Mouse (Mus musculus): ENCODE data around the gene Kmt2c. TPM values are rescaled to one million over a fixed set of nuclear protein-coding genes. Genes with fewer than 3 reads are reported as not detected.

Kmt2c gene
- polyA plus RNA-seq, 1 experiment from 2014 or later, result 18.7 TPM

- WGBS, result 69% methylated on average over 3 of the region's 3 CpGs
- no peak for ATAC-seq (ENCODE audit: insufficient read depth, low FRiP score, low TSS enrichment)
Observed at GRCm38 (mm10) chr5:25296830-25297229, 201.8 kb downstream of the Kmt2c start.

DNA sequence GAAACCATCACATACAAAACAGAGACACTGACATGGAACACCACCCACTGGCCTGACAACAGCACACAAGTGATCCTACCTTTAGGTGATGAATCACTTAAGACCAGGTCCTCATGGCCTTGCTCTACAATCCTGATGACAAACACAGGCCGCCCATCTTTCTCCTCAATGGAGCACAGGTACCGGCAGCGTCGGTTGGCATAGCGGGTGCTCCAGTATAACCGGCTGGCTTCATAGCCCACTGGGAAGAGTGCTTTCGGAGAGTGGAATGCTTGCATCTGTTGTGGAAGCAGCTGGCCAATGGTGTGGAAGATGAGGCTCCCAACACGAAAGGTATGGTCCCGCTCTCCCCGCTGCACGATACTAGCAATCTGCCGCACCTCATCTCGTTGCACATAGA is 214.6 kb downstream of the Kmt2c start:
- Histone ChIP-seq H3K4me2 (ENCODE audit: low read depth) (no peak overlapping the region), H3K9ac (ENCODE audit: low read length) (no peak overlapping the region), H3K36me3 (ENCODE audit: control insufficient read depth, insufficient read depth, low read length) (peaks cover 6% of the 10 kb centered on the region), H3K9me3 (ENCODE audit: control insufficient read depth, low read length) (no peaks in the 10 kb centered on the region), H3K27me3 (ENCODE audit: control insufficient read depth, insufficient read depth, low read length) (no peaks in the 10 kb centered on the region), H3K27ac (ENCODE audit: low read depth, low read length) (no peak overlapping the region), H3K4me3 (ENCODE audit: low read depth, low read length) (no peak overlapping the region), H3K4me1 (ENCODE audit: control insufficient read depth, insufficient read depth, low read length) (no peaks in the 10 kb centered on the region)
- 97% methylated on average over 13 of the region's 13 CpGs for WGBS
- no peak for ATAC-seq (ENCODE audit: insufficient read depth, low FRiP score, low TSS enrichment)
- no peak for DNase-seq (ENCODE audit: low spot score)

More at GRCm38 (mm10) chr5:25296830-25297229, 201.8 kb downstream of the Kmt2c start:
- no peak overlapping the region for H3K4me2 ChIP-seq (ENCODE audit: low read depth)
- H3K9me3 ChIP-seq (ENCODE audit: control insufficient read depth, low read length), result no peaks in the 10 kb centered on the region
- no peak overlapping the region for H3K27ac ChIP-seq (ENCODE audit: low read depth, low read length)
- DNase-seq (ENCODE audit: low spot score), result no peak
- H3K9ac ChIP-seq (ENCODE audit: low read length), result no peak overlapping the region
- H3K27me3 ChIP-seq (ENCODE audit: control insufficient read depth, insufficient read depth, low read length), result no peaks in the 10 kb centered on the region
- H3K4me3 ChIP-seq (ENCODE audit: low read depth, low read length), result no peak overlapping the region
- no peaks in the 10 kb centered on the region for H3K4me1 ChIP-seq (ENCODE audit: control insufficient read depth, insufficient read depth, low read length)
- peaks cover 9% of the 10 kb centered on the region for H3K36me3 ChIP-seq (ENCODE audit: control insufficient read depth, insufficient read depth, low read length)

DNA sequence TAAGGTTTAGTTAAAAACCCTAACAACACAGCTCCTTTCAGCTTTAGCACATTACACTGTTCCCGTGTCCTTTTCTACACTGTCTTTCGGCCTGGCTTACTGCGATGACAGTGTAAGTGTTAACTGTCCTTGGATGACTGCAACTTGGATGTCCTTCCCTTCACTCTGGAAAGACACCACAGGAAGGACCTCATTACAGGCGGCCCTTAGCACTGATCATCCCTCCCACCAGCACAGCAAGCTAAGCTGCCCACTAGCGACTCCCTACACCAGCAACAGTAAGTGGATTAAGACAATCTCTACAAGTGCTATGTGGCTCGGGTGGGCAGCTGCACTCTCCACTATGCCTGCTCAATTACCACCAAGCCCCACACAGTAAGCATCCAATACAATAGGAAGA is 222.2 kb downstream of the Kmt2c start:
- Histone ChIP-seq H3K27me3 (ENCODE audit: control insufficient read depth, insufficient read depth, low read length) (no peaks in the 10 kb centered on the region), H3K9me3 (ENCODE audit: control insufficient read depth, low read length) (no peaks in the 10 kb centered on the region), H3K9ac (ENCODE audit: low read length) (no peak overlapping the region), H3K4me3 (ENCODE audit: low read depth, low read length) (no peak overlapping the region), H3K4me2 (ENCODE audit: low read depth) (no peak overlapping the region), H3K4me1 (ENCODE audit: control insufficient read depth, insufficient read depth, low read length) (no peaks in the 10 kb centered on the region), H3K36me3 (ENCODE audit: control insufficient read depth, insufficient read depth, low read length) (peaks cover 16% of the 10 kb centered on the region), H3K27ac (ENCODE audit: low read depth, low read length) (no peak overlapping the region)
- DNase-seq (ENCODE audit: low spot score) (no peak), ATAC-seq (ENCODE audit: insufficient read depth, low FRiP score, low TSS enrichment) (no peak)
- WGBS, result 86% methylated on average over 6 of the region's 6 CpGs

DNA sequence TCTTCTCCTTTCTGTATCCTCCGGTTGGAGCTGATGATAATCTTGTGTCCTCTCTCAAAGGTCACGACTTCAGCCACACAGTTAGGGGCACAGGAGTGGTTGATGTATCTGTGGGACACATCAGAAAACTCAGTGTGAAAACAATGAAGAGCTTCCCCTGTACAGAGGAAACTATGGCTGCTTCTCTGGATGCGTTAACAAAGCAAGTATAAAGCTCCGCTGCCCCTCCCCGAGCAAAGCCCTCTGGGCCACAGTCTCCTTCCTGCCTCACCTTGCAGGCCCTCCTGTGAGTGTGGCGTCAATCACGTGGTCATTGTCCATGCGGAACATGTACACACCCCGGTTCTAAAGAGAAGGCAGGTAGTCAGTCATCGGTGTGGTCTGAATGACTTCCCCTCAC is 223.0 kb downstream of the Kmt2c start:
- ATAC-seq (ENCODE audit: insufficient read depth, low FRiP score, low TSS enrichment) (no peak), DNase-seq (ENCODE audit: low spot score) (no peak)
- H3K4me3 ChIP-seq (ENCODE audit: low read depth, low read length), result no peak overlapping the region
- H3K9ac ChIP-seq (ENCODE audit: low read length), result no peak overlapping the region
- no peak overlapping the region for H3K4me2 ChIP-seq (ENCODE audit: low read depth)
- H3K27me3 ChIP-seq (ENCODE audit: control insufficient read depth, insufficient read depth, low read length), result no peaks in the 10 kb centered on the region
- WGBS, result 92% methylated on average over 10 of the region's 10 CpGs
- peaks cover 12% of the 10 kb centered on the region for H3K36me3 ChIP-seq (ENCODE audit: control insufficient read depth, insufficient read depth, low read length)
- no peaks in the 10 kb centered on the region for H3K4me1 ChIP-seq (ENCODE audit: control insufficient read depth, insufficient read depth, low read length)
- H3K27ac ChIP-seq (ENCODE audit: low read depth, low read length), result no peak overlapping the region
- H3K9me3 ChIP-seq (ENCODE audit: control insufficient read depth, low read length), result no peaks in the 10 kb centered on the region

- 93% methylated on average over 4 of the region's 4 CpGs for WGBS
- H3K27me3 ChIP-seq (ENCODE audit: control insufficient read depth, insufficient read depth, low read length), result no peaks in the 10 kb centered on the region
- peaks cover 2% of the 10 kb centered on the region; the same call in 1 of the 2 replicates for H3K36me3 ChIP-seq (ENCODE audit: control insufficient read depth, insufficient read depth, low read length)
- ATAC-seq (ENCODE audit: insufficient read depth, low FRiP score, low TSS enrichment) (no peak), DNase-seq (ENCODE audit: low spot score) (no peak)
- no peaks in the 10 kb centered on the region for H3K9me3 ChIP-seq (ENCODE audit: control insufficient read depth, low read length)
- no peak overlapping the region for H3K9ac ChIP-seq (ENCODE audit: low read length)
- H3K4me1 ChIP-seq (ENCODE audit: control insufficient read depth, insufficient read depth, low read length), result no peaks in the 10 kb centered on the region
- H3K4me2 ChIP-seq (ENCODE audit: low read depth), result no peak overlapping the region
- H3K4me3 ChIP-seq (ENCODE audit: low read depth, low read length), result no peak overlapping the region
- H3K27ac ChIP-seq (ENCODE audit: low read depth, low read length), result no peak overlapping the region
Observed at GRCm38 (mm10) chr5:25268258-25268888, 230.2 kb downstream of the Kmt2c start.

GRCm38 (mm10) chr5:25262266-25262665 is 236.3 kb downstream of the Kmt2c start:
- Histone ChIP-seq H3K9me3 (ENCODE audit: control insufficient read depth, low read length) (no peaks in the 10 kb centered on the region), H3K4me1 (ENCODE audit: control insufficient read depth, insufficient read depth, low read length) (no peaks in the 10 kb centered on the region), H3K4me3 (ENCODE audit: low read depth, low read length) (no peak overlapping the region), H3K27ac (ENCODE audit: low read depth, low read length) (no peak overlapping the region), H3K4me2 (ENCODE audit: low read depth) (no peak overlapping the region), H3K9ac (ENCODE audit: low read length) (no peak overlapping the region), H3K36me3 (ENCODE audit: control insufficient read depth, insufficient read depth, low read length) (peaks cover 8% of the 10 kb centered on the region), H3K27me3 (ENCODE audit: control insufficient read depth, insufficient read depth, low read length) (no peaks in the 10 kb centered on the region)
- no peak for ATAC-seq (ENCODE audit: insufficient read depth, low FRiP score, low TSS enrichment)
- no peak for DNase-seq (ENCODE audit: low spot score)
- WGBS, result 87% methylated on average over 7 of the region's 7 CpGs

GRCm38 (mm10) chr5:25261452-25261851 is 237.1 kb downstream of the Kmt2c start:
- H3K9me3 ChIP-seq (ENCODE audit: control insufficient read depth, low read length), result no peaks in the 10 kb centered on the region
- ATAC-seq (ENCODE audit: insufficient read depth, low FRiP score, low TSS enrichment) (no peak), DNase-seq (ENCODE audit: low spot score) (no peak)
- no peak overlapping the region for H3K4me3 ChIP-seq (ENCODE audit: low read depth, low read length)
- no peak overlapping the region for H3K27ac ChIP-seq (ENCODE audit: low read depth, low read length)
- H3K27me3 ChIP-seq (ENCODE audit: control insufficient read depth, insufficient read depth, low read length), result no peaks in the 10 kb centered on the region
- 91% methylated on average over 6 of the region's 6 CpGs for WGBS
- no peak overlapping the region for H3K4me2 ChIP-seq (ENCODE audit: low read depth)
- no peak overlapping the region for H3K9ac ChIP-seq (ENCODE audit: low read length)
- H3K36me3 ChIP-seq (ENCODE audit: control insufficient read depth, insufficient read depth, low read length), result peaks cover 8% of the 10 kb centered on the region
- no peaks in the 10 kb centered on the region for H3K4me1 ChIP-seq (ENCODE audit: control insufficient read depth, insufficient read depth, low read length)

GRCm38 (mm10) chr5:25256686-25257085 is 241.9 kb downstream of the Kmt2c start:
- Histone ChIP-seq H3K27ac (ENCODE audit: low read depth, low read length) (no peak overlapping the region), H3K9ac (ENCODE audit: low read length) (no peak overlapping the region), H3K27me3 (ENCODE audit: control insufficient read depth, insufficient read depth, low read length) (no peaks in the 10 kb centered on the region), H3K4me3 (ENCODE audit: low read depth, low read length) (no peak overlapping the region), H3K4me1 (ENCODE audit: control insufficient read depth, insufficient read depth, low read length) (no peaks in the 10 kb centered on the region), H3K4me2 (ENCODE audit: low read depth) (no peak overlapping the region), H3K9me3 (ENCODE audit: control insufficient read depth, low read length) (no peaks in the 10 kb centered on the region), H3K36me3 (ENCODE audit: control insufficient read depth, insufficient read depth, low read length) (peaks cover 11% of the 10 kb centered on the region)
- ATAC-seq (ENCODE audit: insufficient read depth, low FRiP score, low TSS enrichment), result no peak
- DNase-seq (ENCODE audit: low spot score), result no peak
- WGBS, result 95% methylated on average over 2 of the region's 2 CpGs

DNA sequence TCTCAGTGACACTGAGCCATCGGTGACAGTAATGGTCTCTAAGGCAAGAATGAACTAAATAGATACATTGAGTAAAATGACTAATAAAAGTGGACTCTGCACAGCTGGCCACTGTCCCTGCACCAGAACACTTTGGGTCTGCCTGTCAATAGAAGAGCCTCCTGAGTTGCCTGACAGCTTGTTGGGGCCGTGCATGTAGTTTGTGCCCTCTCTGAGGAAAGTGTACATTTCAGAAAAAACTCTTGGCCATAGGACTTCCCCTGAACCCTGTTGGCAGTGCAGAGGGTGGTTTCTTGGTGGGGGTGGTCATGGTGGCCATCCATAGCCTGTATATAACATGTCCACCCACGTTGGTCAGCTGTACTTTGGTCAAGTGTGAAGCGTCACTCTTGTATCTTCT is 244.1 kb downstream of the Kmt2c start:
- H3K27ac ChIP-seq (ENCODE audit: low read depth, low read length), result no peak overlapping the region
- H3K9ac ChIP-seq (ENCODE audit: low read length), result no peak overlapping the region
- H3K4me1 ChIP-seq (ENCODE audit: control insufficient read depth, insufficient read depth, low read length), result no peaks in the 10 kb centered on the region
- peaks cover 13% of the 10 kb centered on the region for H3K36me3 ChIP-seq (ENCODE audit: control insufficient read depth, insufficient read depth, low read length)
- H3K4me2 ChIP-seq (ENCODE audit: low read depth), result no peak overlapping the region
- H3K27me3 ChIP-seq (ENCODE audit: control insufficient read depth, insufficient read depth, low read length), result no peaks in the 10 kb centered on the region
- H3K4me3 ChIP-seq (ENCODE audit: low read depth, low read length), result no peak overlapping the region
- 97% methylated on average over 4 of the region's 4 CpGs for WGBS
- no peak for DNase-seq (ENCODE audit: low spot score)
- ATAC-seq (ENCODE audit: insufficient read depth, low FRiP score, low TSS enrichment), result no peak
- H3K9me3 ChIP-seq (ENCODE audit: control insufficient read depth, low read length), result no peaks in the 10 kb centered on the region

Data from neural tube, embryonic 11.5 days (tissue).